Mouse (Mus musculus) G1E (cell line): ENCODE results near the gene Dmd. TPM values are rescaled to one million over a fixed set of nuclear protein-coding genes. Genes with fewer than 3 reads are reported as not detected.

Experiments used
- ATAC-seq: 2 replicates; pipeline ENCODE4 v1.8.0; 2016; ENCODE audit warnings: mild to moderate bottlenecking; ENCODE audit not compliant: insufficient number of reproducible peaks, poor library complexity, low FRiP score, severe bottlenecking; ENCODE audit errors: extremely low read depth
- DNase-seq: peaks from one replicate; pipeline ENCODE4 v3.0.0; 2012; ENCODE audit warnings: low spot score
- H3K27me3 ChIP-seq: 2 replicates; pipeline ENCODE4 v1.6.1; 2012; ENCODE audit warnings: mild to moderate bottlenecking, low read length, inconsistent platforms; ENCODE audit not compliant: insufficient read depth
- H3K36me3 ChIP-seq: replicated peaks from 2 replicates; pipeline ENCODE3; 2012; ENCODE audit warnings: mild to moderate bottlenecking, inconsistent platforms
- H3K4me1 ChIP-seq: 2 replicates; pipeline ENCODE4 v1.6.1; 2012; ENCODE audit warnings: low read depth, low read length, inconsistent platforms, mixed read lengths; ENCODE audit not compliant: insufficient read depth
- H3K4me3 ChIP-seq: 2 replicates; pipeline ENCODE4 v1.5.1; 2012; ENCODE audit warnings: low read depth, mild to moderate bottlenecking, inconsistent platforms, low read length, moderate library complexity, mixed read lengths
- H3K9me3 ChIP-seq: replicated peaks from 2 replicates; pipeline ENCODE4 v1.6.1; 2012; ENCODE audit warnings: inconsistent platforms
- CTCF ChIP-seq: IDR thresholded peaks from 2 replicates; pipeline ENCODE4 v1.5.1; 2012; ENCODE audit warnings: low read depth, low read length, inconsistent platforms, mixed read lengths
- GATA1 ChIP-seq: IDR thresholded peaks from 2 replicates; pipeline ENCODE4 v1.6.1; 2012; ENCODE audit warnings: borderline replicate concordance, low read length, inconsistent platforms, mixed read lengths
- GATA2 ChIP-seq: IDR thresholded peaks from 2 replicates; pipeline ENCODE4 v1.6.1; 2012; ENCODE audit warnings: low read depth, low read length, inconsistent platforms, borderline replicate concordance
- POLR2AphosphoS5 ChIP-seq: IDR thresholded peaks from 2 replicates; pipeline ENCODE4 v1.6.1; 2012; ENCODE audit warnings: low read depth, low read length, inconsistent platforms; ENCODE audit not compliant: insufficient replicate concordance
- TAL1 ChIP-seq: conservative IDR thresholded peaks from 2 replicates; pipeline ENCODE4 v1.6.1; 2012; ENCODE audit warnings: low read depth, low read length, inconsistent platforms, mixed read lengths
- polyA plus RNA-seq: library from polyadenylated mRNA; stranded (reverse); fragments of >175 nt; gene quantifications from 2 replicates; pipeline ENCODE4 v1.2.3, GENCODE M21; 2012
- total RNA-seq, 2 experiments: library from RNA; stranded (forward) in 1 of 2; stranded (reverse) in 1 of 2; fragments of 200-1000 nt in 1 of 2; fragments of >200 nt in 1 of 2; fragmentation: Nextera tagmentation in 1 of 2; gene quantifications; 2 replicates each; pipeline ENCODE4 v1.2.3; 2014 to 2017

Gene Dmd
- total and polyA plus RNA-seq, 3 experiments = 0.38 TPM; not detected in 2

- no peaks in the 10 kb centered on the region for H3K4me1 ChIP-seq
- ATAC-seq (no peak), DNase-seq (no peak)
- no peak for TF ChIP-seq GATA1
- no peak for TF ChIP-seq CTCF
- no peak for TF ChIP-seq GATA2
- TF ChIP-seq POLR2AphosphoS5 = no peak
- TF ChIP-seq TAL1 = no peak
- no peaks in the 10 kb centered on the region for H3K9me3 ChIP-seq
- no peaks in the 10 kb centered on the region for H3K27me3 ChIP-seq
- no peaks in the 10 kb centered on the region for H3K36me3 ChIP-seq
- no peak overlapping the region for H3K4me3 ChIP-seq
These were observed 2135.8 kb downstream of the Dmd start for GRCm38 (mm10) chrX:85084237-85085153.

- Histone ChIP-seq H3K27me3 (no peaks in the 10 kb centered on the region), H3K36me3 (no peaks in the 10 kb centered on the region), H3K9me3 (no peaks in the 10 kb centered on the region), H3K4me3 (no peak overlapping the region), H3K4me1 (no peaks in the 10 kb centered on the region)
- no peak for ATAC-seq
- no peak for DNase-seq
- TF ChIP-seq POLR2AphosphoS5 (no peak), GATA1 (no peak), GATA2 (no peak), TAL1 (no peak), CTCF (no peak)
These were observed 2140.8 kb downstream of the Dmd start for GRCm38 (mm10) chrX:85089506-85089905.

- H3K36me3 ChIP-seq = no peaks in the 10 kb centered on the region
- DNase-seq (no peak), ATAC-seq (no peak)
- H3K4me3 ChIP-seq = no peak overlapping the region
- TF ChIP-seq GATA1 (no peak), TAL1 (no peak), POLR2AphosphoS5 (no peak), GATA2 (no peak), CTCF (no peak)
- H3K9me3 ChIP-seq = no peaks in the 10 kb centered on the region
- H3K4me1 ChIP-seq = no peaks in the 10 kb centered on the region
- no peaks in the 10 kb centered on the region for H3K27me3 ChIP-seq
These were observed 2144.7 kb downstream of the Dmd start for GRCm38 (mm10) chrX:85093354-85093753.

- H3K4me3 ChIP-seq = no peak overlapping the region
- no peak for ATAC-seq
- no peak for TF ChIP-seq GATA1
- TF ChIP-seq TAL1 = no peak
- TF ChIP-seq GATA2 = no peak
- no peak for TF ChIP-seq POLR2AphosphoS5
- TF ChIP-seq CTCF = no peak
- no peak for DNase-seq
- no peaks in the 10 kb centered on the region for H3K4me1 ChIP-seq
- H3K27me3 ChIP-seq = no peaks in the 10 kb centered on the region
- no peaks in the 10 kb centered on the region for H3K36me3 ChIP-seq
- H3K9me3 ChIP-seq = no peaks in the 10 kb centered on the region
These were observed 2150.0 kb downstream of the Dmd start for GRCm38 (mm10) chrX:85098691-85099090.

- Histone ChIP-seq H3K27me3 (no peaks in the 10 kb centered on the region), H3K9me3 (no peaks in the 10 kb centered on the region), H3K4me1 (no peaks in the 10 kb centered on the region), H3K4me3 (no peak overlapping the region), H3K36me3 (no peaks in the 10 kb centered on the region)
- TF ChIP-seq CTCF = no peak
- TF ChIP-seq POLR2AphosphoS5 = no peak
- no peak for TF ChIP-seq TAL1
- TF ChIP-seq GATA2 = no peak
- ATAC-seq (no peak), DNase-seq (no peak)
These were observed 2163.7 kb downstream of the Dmd start for GRCm38 (mm10) chrX:85112418-85112817.

GRCm38 (mm10) chrX:85132706-85133105 lies 2184.0 kb downstream of the Dmd start:
- H3K4me1 ChIP-seq = no peaks in the 10 kb centered on the region
- ATAC-seq (no peak), DNase-seq (no peak)
- H3K4me3 ChIP-seq = no peak overlapping the region
- H3K36me3 ChIP-seq = no peaks in the 10 kb centered on the region
- TF ChIP-seq TAL1 = no peak
- no peak for TF ChIP-seq POLR2AphosphoS5
- no peak for TF ChIP-seq GATA1
- no peak for TF ChIP-seq CTCF
- TF ChIP-seq GATA2 = no peak
- no peaks in the 10 kb centered on the region for H3K9me3 ChIP-seq
- no peaks in the 10 kb centered on the region for H3K27me3 ChIP-seq
